Mouse (Mus musculus) intestine, postnatal 0 days (tissue): Measurements from ENCODE around the gene Utp20. TPM values are rescaled to one million over a fixed set of nuclear protein-coding genes. Genes with fewer than 3 reads are reported as not detected.
A peak's percentile ranks its signal among the peaks of the same experiment; 100 is the strongest.
"Not testable (repeated sequence)": the region's sequence is repeated elsewhere in the genome, so short reads cannot be mapped to it uniquely, and the experiment has no call there.

Source experiments
- ATAC-seq: fragments of 200-750 bp; cut with Nextera tagmentation; 2 replicates; pipeline ENCODE4 v1.8.0; 2017; ENCODE audit warnings: mild to moderate bottlenecking, moderate TSS enrichment, moderate library complexity
- H3K27ac ChIP-seq: fragments of 300-500 bp; sonication (generic); 2 replicates; pipeline ENCODE4 v1.5.1; 2014; ENCODE audit warnings: mild to moderate bottlenecking, low read depth, low read length, moderate library complexity
- H3K27me3 ChIP-seq: fragments of 300-500 bp; sonication (generic); replicated peaks from 2 replicates; pipeline ENCODE4 v1.6.1; 2014; ENCODE audit warnings: low read length, mixed read lengths; ENCODE audit not compliant: control insufficient read depth, insufficient read depth
- H3K36me3 ChIP-seq: fragments of 300-500 bp; sonication (generic); 2 replicates; pipeline ENCODE4 v1.6.1; 2014; ENCODE audit warnings: mild to moderate bottlenecking, moderate library complexity; ENCODE audit not compliant: control insufficient read depth, insufficient read depth
- H3K4me1 ChIP-seq: fragments of 300-500 bp; sonication (generic); replicated peaks from 2 replicates; pipeline ENCODE4 v1.6.1; 2014; ENCODE audit warnings: antibody characterized with exemption, low read length, mixed read lengths; ENCODE audit not compliant: control insufficient read depth, insufficient read depth
- H3K4me2 ChIP-seq: fragments of 300-500 bp; sonication (generic); replicated peaks from 2 replicates; pipeline ENCODE4 v1.6.1; 2014; ENCODE audit warnings: low read depth, mild to moderate bottlenecking, moderate library complexity
- H3K4me3 ChIP-seq: fragments of 300-500 bp; sonication (generic); 2 replicates; pipeline ENCODE4 v1.5.1; 2014; ENCODE audit warnings: low read depth, low read length
- H3K9ac ChIP-seq: fragments of 300-500 bp; sonication (generic); 2 replicates; pipeline ENCODE4 v1.6.1; 2014; ENCODE audit warnings: mild to moderate bottlenecking, low read depth, low read length
- H3K9me3 ChIP-seq: fragments of 300-500 bp; sonication (generic); 2 replicates; pipeline ENCODE4 v1.6.1; 2016; ENCODE audit warnings: mixed run types; ENCODE audit not compliant: control insufficient read depth
- CTCF ChIP-seq: sonication (generic); IDR thresholded peaks from 2 replicates; pipeline ENCODE4 v1.5.1; 2016; ENCODE audit warnings: low read depth, mild to moderate bottlenecking, control low read depth, antibody characterized with exemption, moderate library complexity
- WGBS: fragments of 180-500 bp; shearing (Covaris S2); extraction: QIAGEN DNeasy Blood & Tissue Kit; methylation state at CpG from one replicate; pipeline ENCODE4 v1.1.7; 2014; 5-methylcytosine and 5-hydroxymethylcytosine counted together
- polyA plus RNA-seq: library from polyadenylated mRNA; unstranded; fragments of >200 nt; fragmentation: Nextera tagmentation; extraction: Ambion mirVana; gene quantifications from 2 replicates; pipeline ENCODE4 v1.2.1, GENCODE M21; 2015

Utp20 gene
- polyA plus RNA-seq, 1 experiment from 2014 or later, result 4.6 TPM

DNA sequence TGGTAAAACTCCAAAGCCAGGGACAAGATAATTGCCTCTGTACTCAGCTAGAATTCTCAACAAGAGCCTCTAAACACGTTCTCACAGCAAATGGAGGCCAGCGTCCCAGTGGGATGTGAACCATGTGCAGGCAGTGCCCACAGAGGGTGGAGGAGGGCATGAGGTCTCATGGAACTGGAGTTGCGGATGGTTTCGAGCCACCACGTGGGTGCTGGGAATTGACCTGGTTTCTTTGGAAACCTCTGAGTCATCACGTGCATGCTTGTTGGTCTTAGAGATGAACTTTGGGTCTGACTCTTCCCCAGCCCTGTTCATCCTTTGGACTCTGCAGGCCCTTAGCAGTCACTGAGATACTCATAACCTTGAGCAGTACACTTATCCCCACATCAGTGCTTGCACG lies 26.7 kb upstream of the Utp20 start:
- H3K36me3 ChIP-seq, result no peaks in the 10 kb centered on the region
- H3K4me3 ChIP-seq, result no peak overlapping the region
- no peak overlapping the region for H3K9ac ChIP-seq
- H3K27me3 ChIP-seq, result no peaks in the 10 kb centered on the region
- no peak for TF ChIP-seq CTCF
- no peak overlapping the region for H3K27ac ChIP-seq
- H3K9me3 ChIP-seq, result no peaks in the 10 kb centered on the region
- no peak for ATAC-seq
- no peak overlapping the region for H3K4me2 ChIP-seq
- 89% methylated on average over 7 of the region's 7 CpGs for WGBS
- H3K4me1 ChIP-seq, result no peaks in the 10 kb centered on the region

DNA sequence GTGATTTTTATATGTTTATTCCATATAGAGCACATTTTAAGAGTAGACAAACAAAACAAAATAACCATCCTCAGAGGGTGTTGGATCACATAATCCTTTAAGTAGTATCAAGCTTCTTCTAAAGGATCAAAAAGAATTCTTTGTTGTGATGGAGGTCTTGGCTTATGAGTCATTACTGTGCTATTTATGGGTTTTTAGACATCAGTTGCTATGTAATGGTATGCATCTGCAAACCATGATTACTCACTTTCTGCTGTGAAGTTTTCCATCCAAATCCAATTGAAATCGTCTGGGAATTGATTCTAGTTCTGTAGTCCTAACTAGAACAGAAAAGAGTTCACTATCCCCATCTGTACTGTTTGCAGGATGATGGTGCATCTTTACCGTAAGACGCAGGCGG lies 23.4 kb upstream of the Utp20 start:
- H3K27ac ChIP-seq, result no peak overlapping the region
- H3K4me3 ChIP-seq, result no peak overlapping the region
- no peak for TF ChIP-seq CTCF
- no peaks in the 10 kb centered on the region for H3K36me3 ChIP-seq
- H3K4me1 ChIP-seq, result no peaks in the 10 kb centered on the region
- H3K9ac ChIP-seq, result no peak overlapping the region
- H3K9me3 ChIP-seq, result no peaks in the 10 kb centered on the region
- ATAC-seq, result no peak
- no peak overlapping the region for H3K4me2 ChIP-seq
- WGBS, result 89% methylated on average over 4 of the region's 4 CpGs
- no peaks in the 10 kb centered on the region for H3K27me3 ChIP-seq

DNA sequence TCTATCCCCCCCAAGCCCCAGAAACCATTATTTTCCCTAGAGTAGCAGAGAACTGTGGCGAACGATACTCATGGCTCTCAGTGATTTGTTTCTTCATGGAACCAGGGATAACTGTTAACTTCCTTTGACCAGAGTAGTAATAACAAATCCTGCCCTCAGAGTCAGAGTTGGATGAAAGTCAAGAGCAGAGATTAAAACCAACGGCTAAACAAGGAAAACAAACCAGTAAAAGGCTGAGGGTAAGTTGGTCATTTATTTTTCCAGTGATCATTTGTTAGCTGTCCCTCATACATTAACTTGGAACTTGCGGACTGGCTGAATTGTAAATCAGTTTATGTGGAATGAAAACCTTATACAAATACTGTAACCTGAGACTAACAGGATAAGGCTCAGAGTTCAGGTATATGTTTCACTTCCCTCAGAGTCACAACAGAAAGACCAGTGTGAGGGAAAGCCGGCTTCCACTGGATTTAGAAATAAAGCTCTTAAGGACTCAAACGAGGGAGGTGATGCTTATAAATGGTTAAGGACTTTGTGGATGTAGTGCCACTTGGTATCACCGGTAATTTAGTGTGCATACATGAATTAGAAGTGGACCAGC lies 22.4 kb upstream of the Utp20 start:
- Histone ChIP-seq H3K9me3 (no peaks in the 10 kb centered on the region), H3K4me2 (no peak overlapping the region), H3K4me3 (no peak overlapping the region), H3K4me1 (no peaks in the 10 kb centered on the region), H3K27ac (no peak overlapping the region), H3K27me3 (no peaks in the 10 kb centered on the region), H3K36me3 (no peaks in the 10 kb centered on the region), H3K9ac (no peak overlapping the region)
- no peak for ATAC-seq
- 57% methylated on average over 7 of the region's 7 CpGs for WGBS
- TF ChIP-seq CTCF, result no peak

DNA sequence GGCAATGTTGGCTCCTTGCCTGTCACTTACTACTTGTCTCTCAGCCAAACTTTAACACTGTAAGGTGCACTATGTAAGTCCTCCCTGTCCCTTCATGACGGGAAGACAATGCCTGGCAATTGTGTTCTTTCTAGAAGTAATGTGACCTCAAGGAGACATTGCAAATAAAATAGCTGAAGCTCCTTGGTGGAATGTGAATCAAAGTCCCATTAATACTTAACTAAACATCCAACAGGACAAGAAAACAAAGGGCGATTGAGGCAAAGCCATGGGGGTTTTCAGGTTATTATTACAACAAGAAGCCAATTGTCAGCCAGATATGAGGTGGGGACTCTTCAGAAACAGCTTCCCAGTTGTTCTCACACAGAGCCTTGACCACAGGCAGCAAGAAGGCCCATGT lies 7.6 kb upstream of the Utp20 start:
- H3K36me3 ChIP-seq, result no peaks in the 10 kb centered on the region
- H3K4me3 ChIP-seq, result no peak overlapping the region
- H3K9ac ChIP-seq, result no peak overlapping the region
- no peak overlapping the region for H3K27ac ChIP-seq
- H3K9me3 ChIP-seq, result no peaks in the 10 kb centered on the region
- H3K27me3 ChIP-seq, result no peaks in the 10 kb centered on the region
- ATAC-seq, result no peak
- H3K4me1 ChIP-seq, result no peaks in the 10 kb centered on the region
- 50% methylated on average over 2 of the region's 2 CpGs for WGBS
- no peak for TF ChIP-seq CTCF
- H3K4me2 ChIP-seq, result no peak overlapping the region

DNA sequence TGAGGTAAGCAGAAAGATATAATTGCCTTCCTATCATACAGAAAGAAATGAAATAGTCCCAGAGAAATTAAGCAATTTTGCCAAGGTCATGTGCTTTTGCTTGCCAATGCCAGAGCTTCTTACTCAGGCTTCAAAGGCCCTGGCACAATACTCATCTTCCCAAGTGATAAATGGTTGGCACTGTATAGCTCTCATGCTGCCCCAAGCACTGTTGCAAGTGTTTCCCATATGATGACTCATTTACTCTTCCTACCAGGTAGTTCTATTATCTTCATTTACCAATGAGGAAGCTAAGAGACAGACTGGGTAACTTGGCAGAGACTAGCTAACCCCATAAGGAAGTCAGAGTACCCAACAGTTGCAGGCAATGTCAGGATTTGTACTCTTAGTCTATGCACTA lies 1.8 kb upstream of the Utp20 start:
- Histone ChIP-seq H3K27ac (no peak overlapping the region), H3K4me3 (no peak overlapping the region), H3K9me3 (no peaks in the 10 kb centered on the region), H3K27me3 (no peaks in the 10 kb centered on the region), H3K4me1 (0 out of 2 replicates have a peak, but pooled peaks cover 2% of the 10 kb centered on the region), H3K9ac (no peak overlapping the region), H3K36me3 (0 out of 2 replicates have a peak, but pooled peaks cover 3% of the 10 kb centered on the region), H3K4me2 (no peak overlapping the region)
- no peak for TF ChIP-seq CTCF
- ATAC-seq, result peak; percentile 41

DNA sequence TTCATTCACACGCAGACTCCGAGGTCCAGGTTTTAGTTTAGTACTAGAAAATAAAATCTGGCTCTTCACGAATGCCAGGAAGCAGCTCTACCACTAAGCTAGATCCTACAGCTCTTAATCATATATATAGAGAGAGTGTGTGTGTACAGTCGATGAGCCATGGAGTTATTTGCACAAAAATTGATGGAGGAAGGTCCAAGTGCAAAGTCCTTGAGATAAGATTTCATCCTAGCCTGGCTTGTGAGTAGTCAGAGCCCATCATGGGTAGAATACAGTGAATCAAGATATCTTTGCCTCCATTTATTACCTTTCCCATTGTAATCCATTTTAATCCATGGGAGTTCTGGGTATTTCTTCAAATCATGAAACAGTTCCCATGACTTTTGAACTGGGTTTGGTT lies 992 bp upstream of the Utp20 start:
- H3K9ac ChIP-seq, result no peak overlapping the region
- no peaks in the 10 kb centered on the region for H3K9me3 ChIP-seq
- peak overlapping the region; percentile 77 for H3K4me2 ChIP-seq
- 0 out of 2 replicates have a peak, but pooled peaks cover 6% of the 10 kb centered on the region for H3K36me3 ChIP-seq
- H3K4me3 ChIP-seq, result no peak overlapping the region
- H3K27ac ChIP-seq, result no peak overlapping the region
- 0 out of 2 replicates have a peak, but pooled peaks cover 2% of the 10 kb centered on the region for H3K4me1 ChIP-seq
- TF ChIP-seq CTCF, result no peak
- no peaks in the 10 kb centered on the region for H3K27me3 ChIP-seq
- 61% methylated on average over 4 of the region's 4 CpGs for WGBS
- peak; percentile 50; the same call in 1 of the 2 replicates for ATAC-seq

DNA sequence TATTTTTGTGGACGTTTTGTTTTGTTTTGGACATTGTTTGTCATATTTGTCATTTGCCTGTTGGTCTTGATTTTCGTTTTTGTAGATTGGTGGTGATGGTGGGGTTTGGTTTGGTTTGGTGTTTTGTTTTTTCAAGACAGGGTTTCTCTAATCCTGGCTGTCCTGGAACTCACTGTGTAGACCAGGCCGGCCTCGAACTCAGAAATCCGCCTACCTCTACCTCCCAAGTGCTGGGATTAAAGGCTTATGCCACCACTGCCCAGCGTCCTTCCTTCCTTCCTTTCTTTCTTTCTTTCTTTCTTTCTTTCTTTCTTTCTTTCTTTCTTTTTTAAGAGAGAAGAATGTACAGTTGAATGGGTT lies 323 bp upstream of the Utp20 start:
- H3K36me3 ChIP-seq, H3K4me1 ChIP-seq, H3K9me3 ChIP-seq, H3K27me3 ChIP-seq: not testable (repeated sequence)
- peak overlapping the region; percentile 55; the same call in 1 of the 2 replicates for H3K9ac ChIP-seq
- peak overlapping the region; percentile 77 for H3K4me2 ChIP-seq
- WGBS, result 5% methylated on average over 6 of the region's 6 CpGs
- ATAC-seq, result peak; percentile 26; the same call in 1 of the 2 replicates
- H3K27ac ChIP-seq, result peak overlapping the region; percentile 23; the same call in 1 of the 2 replicates
- peak overlapping the region; percentile 97 for H3K4me3 ChIP-seq
